Mouse (Mus musculus) neural tube, embryonic 14.5 days (tissue): Measurements from ENCODE around the gene Rab33a. TPM values are rescaled to one million over a fixed set of nuclear protein-coding genes. Genes with fewer than 3 reads are reported as not detected.
A peak's percentile ranks its signal among the peaks of the same experiment; 100 is the strongest.

ENCODE experiments used
- ATAC-seq: fragments of 200-750 bp; cut with Nextera tagmentation; 2 replicates; pipeline ENCODE4 v1.8.0; 2017; ENCODE audit warnings: low read depth, mild to moderate bottlenecking, moderate TSS enrichment, moderate library complexity
- H3K27ac ChIP-seq: fragments of 300-500 bp; sonication (generic); 2 replicates; pipeline ENCODE4 v1.5.1; 2014; ENCODE audit warnings: low read depth, mild to moderate bottlenecking, control low read depth, low read length, moderate library complexity, mixed read lengths
- H3K27me3 ChIP-seq: fragments of 300-500 bp; sonication (generic); 2 replicates; pipeline ENCODE4 v1.6.1; 2014; ENCODE audit warnings: low read length; ENCODE audit not compliant: control insufficient read depth, insufficient read depth
- H3K36me3 ChIP-seq: fragments of 300-500 bp; sonication (generic); 2 replicates; pipeline ENCODE4 v1.6.1; 2014; ENCODE audit warnings: low read length, mixed read lengths; ENCODE audit not compliant: control insufficient read depth, insufficient read depth
- H3K4me1 ChIP-seq: fragments of 300-500 bp; sonication (generic); 2 replicates; pipeline ENCODE4 v1.6.1; 2014; ENCODE audit warnings: low read length; ENCODE audit not compliant: control insufficient read depth, insufficient read depth
- H3K4me2 ChIP-seq: fragments of 300-500 bp; sonication (generic); 2 replicates; pipeline ENCODE4 v1.6.1; 2014; ENCODE audit warnings: mild to moderate bottlenecking, low read depth, low read length, control low read depth
- H3K4me3 ChIP-seq: fragments of 300-500 bp; sonication (generic); 2 replicates; pipeline ENCODE4 v1.5.1; 2014; ENCODE audit warnings: low read depth, low read length, control low read depth, mixed read lengths
- H3K9ac ChIP-seq: fragments of 300-500 bp; sonication (generic); replicated peaks from 2 replicates; pipeline ENCODE4 v1.6.1; 2014; ENCODE audit warnings: low read depth, mild to moderate bottlenecking, control low read depth, low read length, mixed read lengths
- H3K9me3 ChIP-seq: fragments of 300-500 bp; sonication (generic); 2 replicates; pipeline ENCODE4 v1.6.1; 2016; ENCODE audit warnings: low read length; ENCODE audit not compliant: control insufficient read depth
- WGBS: fragments of 180-500 bp; shearing (Covaris S2); extraction: QIAGEN DNeasy Blood & Tissue Kit; methylation state at CpG from one replicate; pipeline ENCODE4 v1.1.7; 2014; 5-methylcytosine and 5-hydroxymethylcytosine counted together
- polyA plus RNA-seq: library from polyadenylated mRNA; unstranded; fragments of >200 nt; fragmentation: Nextera tagmentation; extraction: Ambion mirVana; gene quantifications from 2 replicates; pipeline ENCODE4 v1.2.1, GENCODE M21; 2014

Rab33a gene
- polyA plus RNA-seq, result 101 and 108 TPM in 2 replicates

DNA sequence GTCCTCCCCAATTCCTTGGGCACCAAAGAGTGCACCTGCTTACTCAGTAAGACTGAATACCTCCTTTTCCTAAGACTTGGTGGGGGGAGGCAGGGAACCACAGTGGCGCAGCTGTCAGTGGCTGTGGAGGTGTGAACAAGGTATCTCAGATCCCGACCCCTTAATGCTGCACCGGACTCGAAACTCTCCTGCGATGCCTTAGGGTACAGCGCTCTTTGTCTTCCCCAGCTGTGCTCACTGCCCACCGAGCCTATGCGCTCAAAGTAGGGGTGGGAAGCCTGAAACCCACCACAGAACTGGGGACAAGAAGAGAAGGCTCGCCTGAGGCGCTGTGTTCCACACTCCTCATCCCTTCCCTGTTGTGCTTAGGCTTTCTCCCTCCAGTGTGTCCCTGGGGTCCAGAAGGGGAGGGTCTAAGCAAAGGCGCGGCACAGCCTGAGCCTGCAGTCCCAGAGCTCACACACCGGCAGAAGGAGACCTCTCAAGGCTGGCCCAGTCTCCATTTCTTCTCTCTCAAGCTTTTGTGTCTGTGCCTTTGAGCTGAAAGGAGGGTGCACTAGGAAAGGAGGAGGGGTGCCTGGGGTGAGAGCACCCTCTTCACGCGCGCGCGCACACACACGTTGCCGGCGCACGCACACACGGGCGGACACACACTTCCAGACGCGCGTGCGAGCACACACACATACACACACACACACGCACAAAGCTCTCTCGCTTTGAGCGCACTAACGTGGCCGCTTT, at the start of gene Rab33a:
TSS of gene Rab33a (plus strand) at position 478 of the 741 bp plus-strand sequence.
- peak within 1 kb of the TSS; percentile 48 for H3K4me3 ChIP-seq
- H3K9ac ChIP-seq, result peak within 1 kb of the TSS; percentile 69
- peak within 1 kb of the TSS; percentile 93 for H3K27ac ChIP-seq
- no peaks in the 10 kb centered on the region for H3K27me3 ChIP-seq
- H3K4me2 ChIP-seq, result peak within 1 kb of the TSS; percentile 61
- peaks cover 5% of the 10 kb centered on the region; the same call in 1 of the 2 replicates for H3K4me1 ChIP-seq
- no peaks in the 10 kb centered on the region for H3K9me3 ChIP-seq
- no peaks in the 10 kb centered on the region for H3K36me3 ChIP-seq
- ATAC-seq, result peak; percentile 82
- WGBS, result 24% methylated on average over 32 of the region's 33 CpGs

DNA sequence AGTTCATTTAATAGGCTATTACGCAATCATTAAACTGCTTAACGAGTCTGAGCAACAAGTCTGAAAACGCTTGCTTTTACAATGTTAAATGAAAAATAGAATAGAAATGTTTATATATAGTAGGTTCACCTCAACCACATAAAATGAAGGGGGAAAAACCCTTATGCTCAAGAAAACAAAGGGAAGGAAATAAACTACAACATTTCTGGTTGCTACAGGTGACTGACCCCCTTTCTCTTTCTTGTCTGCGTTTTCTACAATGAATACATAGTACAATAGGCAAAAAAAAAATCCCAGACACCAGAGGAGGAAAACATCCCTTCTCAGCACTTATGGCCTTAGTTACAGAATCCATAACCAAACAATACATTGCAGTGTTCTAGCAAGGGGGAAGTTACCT, 38.0 kb upstream of the Rab33a start:
- H3K4me3 ChIP-seq, result no peak overlapping the region
- 90% methylated on average over 4 of the region's 4 CpGs for WGBS
- no peaks in the 10 kb centered on the region for H3K9me3 ChIP-seq
- no peak for ATAC-seq
- H3K27me3 ChIP-seq, result no peaks in the 10 kb centered on the region
- H3K36me3 ChIP-seq, result peaks cover 4% of the 10 kb centered on the region; the same call in 1 of the 2 replicates
- no peak overlapping the region for H3K27ac ChIP-seq
- no peaks in the 10 kb centered on the region for H3K4me1 ChIP-seq
- no peak overlapping the region for H3K9ac ChIP-seq
- H3K4me2 ChIP-seq, result no peak overlapping the region

DNA sequence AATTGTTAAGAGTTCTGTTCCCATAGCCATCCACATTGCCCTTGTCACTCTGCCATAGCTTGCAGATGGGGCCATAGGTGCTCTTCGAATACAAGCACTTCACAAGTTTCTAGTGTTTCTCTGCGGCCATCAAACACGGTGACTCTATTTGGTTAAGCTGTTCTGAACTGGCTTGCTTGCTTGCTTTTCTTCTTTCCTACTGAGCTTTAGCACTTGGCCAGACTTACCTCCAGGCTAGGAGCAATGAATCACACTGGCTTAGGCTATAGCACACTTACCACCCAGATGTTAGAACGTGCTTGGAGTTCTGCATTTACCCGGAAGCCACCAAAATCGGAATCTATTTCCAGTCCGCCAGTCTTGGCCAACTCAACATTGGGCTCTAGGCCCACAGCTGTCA, 37.4 kb upstream of the Rab33a start:
- Histone ChIP-seq H3K9me3 (no peaks in the 10 kb centered on the region), H3K4me1 (no peaks in the 10 kb centered on the region), H3K4me2 (no peak overlapping the region), H3K9ac (no peak overlapping the region), H3K27ac (no peak overlapping the region), H3K27me3 (no peaks in the 10 kb centered on the region), H3K36me3 (peaks cover 4% of the 10 kb centered on the region; the same call in 1 of the 2 replicates), H3K4me3 (no peak overlapping the region)
- WGBS, result 93% methylated on average over 7 of the region's 7 CpGs
- ATAC-seq, result no peak

DNA sequence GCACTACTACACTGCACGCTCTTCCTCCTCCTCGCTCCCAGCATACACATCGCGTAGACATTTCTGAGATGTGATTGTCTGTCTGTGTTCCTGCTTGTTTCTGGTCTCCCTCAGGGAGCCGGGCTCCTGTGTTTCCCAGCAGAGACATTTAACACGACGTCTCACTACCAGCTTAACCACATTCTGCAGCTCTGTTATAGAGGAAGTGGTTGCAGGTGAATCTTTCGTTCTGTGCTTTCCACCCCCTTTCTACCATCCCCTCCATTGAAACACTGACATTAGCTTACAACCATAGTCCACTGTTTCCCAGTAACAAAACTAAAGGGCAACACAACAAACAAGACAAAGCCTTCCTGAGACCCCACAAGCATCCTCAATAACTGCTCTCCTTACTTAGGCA, 25.3 kb upstream of the Rab33a start:
- ATAC-seq, result no peak
- Histone ChIP-seq H3K9me3 (no peaks in the 10 kb centered on the region), H3K4me3 (no peak overlapping the region), H3K4me1 (no peaks in the 10 kb centered on the region), H3K4me2 (no peak overlapping the region), H3K27ac (no peak overlapping the region), H3K36me3 (no peaks in the 10 kb centered on the region; the same call in 1 of the 2 replicates), H3K27me3 (no peaks in the 10 kb centered on the region), H3K9ac (no peak overlapping the region)
- 97% methylated on average over 8 of the region's 8 CpGs for WGBS

DNA sequence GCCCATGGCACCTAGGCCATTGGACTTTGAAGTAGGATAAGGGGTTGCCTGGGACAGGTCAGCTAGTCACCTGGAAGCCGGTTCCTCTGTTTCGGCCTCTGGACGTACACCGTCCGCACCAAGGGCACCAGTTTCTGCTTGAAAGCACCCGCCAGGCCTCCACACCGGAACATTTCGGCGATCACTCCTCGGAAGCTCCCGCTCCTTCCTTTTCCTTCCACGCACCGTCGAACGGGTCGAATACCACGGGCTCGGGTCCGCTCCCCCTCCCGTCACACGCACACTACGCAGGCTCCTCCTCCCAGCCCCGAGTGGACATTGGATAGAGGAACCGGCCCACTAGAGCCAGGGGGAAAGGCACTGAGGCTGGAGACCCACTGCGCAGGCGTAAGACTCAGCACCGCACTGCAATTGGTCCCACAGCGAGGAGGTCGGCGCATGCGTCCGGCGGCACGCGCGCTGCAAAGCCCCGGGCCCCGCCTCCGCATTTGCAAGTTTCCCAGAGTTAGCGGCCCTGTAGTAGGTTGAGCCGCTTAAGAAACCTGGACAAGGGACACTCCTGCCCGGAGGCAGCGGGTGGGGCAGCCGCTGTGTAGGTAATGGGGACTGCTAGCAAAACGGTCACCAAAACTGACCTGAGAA, 5.8 kb upstream of the Rab33a start, which contains the start of gene Aifm1:
TSS of gene Aifm1 (minus strand) at position 398 of the 642 bp plus-strand sequence.
- Histone ChIP-seq H3K9me3 (no peaks in the 10 kb centered on the region), H3K27ac (no peak within 1 kb of the TSS), H3K9ac (peak within 1 kb of the TSS; percentile 42), H3K4me3 (peak within 1 kb of the TSS; percentile 46), H3K4me1 (0 out of 2 replicates have a peak, but pooled peaks cover 6% of the 10 kb centered on the region), H3K27me3 (no peaks in the 10 kb centered on the region), H3K36me3 (no peaks in the 10 kb centered on the region), H3K4me2 (peak within 1 kb of the TSS; percentile 54)
- 27% methylated on average over 43 of the region's 45 CpGs for WGBS
- ATAC-seq, result peak; percentile 97

DNA sequence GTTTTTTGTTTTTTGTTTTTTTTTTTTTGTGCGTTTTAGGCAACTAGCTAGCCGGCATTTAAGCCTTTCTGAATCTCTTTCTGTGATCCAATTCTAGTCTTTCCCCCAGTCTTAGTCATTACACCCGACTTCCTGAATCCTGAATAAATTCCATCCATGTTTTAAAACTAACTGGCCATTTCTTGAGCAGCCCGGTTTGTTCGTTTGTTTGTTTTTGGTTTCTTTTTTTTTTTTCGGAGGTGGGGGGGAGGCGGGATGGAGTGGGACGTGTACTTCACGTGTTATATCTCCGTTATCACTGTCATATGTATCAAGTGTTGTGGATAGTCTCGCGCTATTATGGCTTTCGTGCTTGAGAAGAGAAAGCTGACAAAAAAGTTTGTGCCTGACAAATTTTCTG, 5.3 kb upstream of the Rab33a start:
- peak overlapping the region; percentile 46 for H3K4me3 ChIP-seq
- H3K36me3 ChIP-seq, result no peaks in the 10 kb centered on the region
- WGBS, result 14% methylated on average over 13 of the region's 13 CpGs
- H3K4me2 ChIP-seq, result peak overlapping the region; percentile 47
- H3K27me3 ChIP-seq, result no peaks in the 10 kb centered on the region
- H3K9ac ChIP-seq, result no peak overlapping the region
- H3K4me1 ChIP-seq, result 0 out of 2 replicates have a peak, but pooled peaks cover 6% of the 10 kb centered on the region
- no peak overlapping the region for H3K27ac ChIP-seq
- no peaks in the 10 kb centered on the region for H3K9me3 ChIP-seq
- no peak for ATAC-seq

DNA sequence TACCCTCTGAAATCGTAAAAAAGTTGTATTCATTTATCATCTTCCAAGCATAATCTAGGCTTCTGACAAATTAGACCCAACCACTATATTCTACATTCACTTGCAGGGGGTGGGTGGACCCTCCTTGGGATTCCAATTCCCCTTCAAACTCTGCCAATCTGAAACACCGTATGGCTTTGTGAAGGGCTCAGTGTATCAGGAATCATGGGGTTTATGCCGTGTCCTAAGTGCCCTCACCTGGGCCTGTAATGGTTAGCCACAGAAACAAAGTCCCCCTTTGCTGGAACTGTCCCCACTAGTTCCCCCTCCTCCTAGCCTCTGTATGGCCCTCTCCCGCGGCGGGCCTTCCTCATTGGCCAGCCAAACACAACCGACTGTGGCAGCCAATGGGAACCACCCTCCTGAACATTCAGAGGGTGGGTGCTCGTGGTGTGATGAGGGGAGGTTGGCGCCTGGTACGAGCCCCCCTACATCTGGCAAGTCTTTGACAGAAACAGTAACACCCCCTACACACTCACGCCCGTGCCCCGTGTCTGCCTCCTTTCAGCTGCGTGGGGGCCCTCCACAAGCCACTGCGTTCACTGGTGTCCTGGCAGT, 776 bp upstream of the Rab33a start:
- Histone ChIP-seq H3K9ac (peak overlapping the region; percentile 69), H3K4me2 (peak overlapping the region; percentile 61), H3K36me3 (no peaks in the 10 kb centered on the region), H3K27me3 (no peaks in the 10 kb centered on the region), H3K4me1 (peaks cover 3% of the 10 kb centered on the region; the same call in 1 of the 2 replicates), H3K27ac (peak overlapping the region; percentile 93), H3K4me3 (peak overlapping the region; percentile 48), H3K9me3 (no peaks in the 10 kb centered on the region)
- ATAC-seq, result peak; percentile 96
- WGBS, result 27% methylated on average over 15 of the region's 15 CpGs

DNA sequence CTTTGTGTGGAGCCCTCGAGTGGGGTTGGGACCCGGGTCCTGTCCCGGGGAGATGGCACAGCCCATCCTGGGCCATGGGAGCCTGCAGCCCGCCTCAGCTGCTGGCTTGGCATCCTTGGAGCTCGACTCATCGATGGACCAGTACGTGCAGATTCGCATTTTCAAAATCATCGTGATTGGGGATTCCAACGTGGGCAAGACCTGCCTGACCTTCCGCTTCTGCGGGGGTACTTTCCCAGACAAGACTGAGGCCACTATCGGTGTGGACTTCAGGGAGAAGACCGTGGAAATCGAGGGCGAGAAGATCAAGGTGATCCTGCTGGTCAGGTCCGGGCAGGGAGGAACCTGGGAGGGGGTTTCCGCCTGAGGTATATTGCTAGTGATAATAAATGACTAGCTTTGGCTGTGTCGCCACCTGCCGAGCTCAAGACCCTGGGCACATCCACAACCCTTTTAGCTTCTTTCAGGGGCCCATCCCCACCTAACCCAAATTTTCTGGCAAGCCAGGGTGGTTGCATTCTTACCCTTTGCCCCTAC, 532 bp downstream of the Rab33a start:
- Histone ChIP-seq H3K9ac (peak overlapping the region; percentile 69), H3K4me1 (peaks cover 5% of the 10 kb centered on the region; the same call in 1 of the 2 replicates), H3K36me3 (no peaks in the 10 kb centered on the region), H3K4me3 (peak overlapping the region; percentile 48), H3K27me3 (no peaks in the 10 kb centered on the region), H3K27ac (peak overlapping the region; percentile 93), H3K4me2 (peak overlapping the region; percentile 61), H3K9me3 (no peaks in the 10 kb centered on the region)
- peak; percentile 3; the same call in 1 of the 2 replicates for ATAC-seq
- WGBS, result 26% methylated on average over 20 of the region's 20 CpGs
